Mouse (Mus musculus): ENCODE results near the gene Vamp2. TPM values are rescaled to one million over a fixed set of nuclear protein-coding genes. Genes with fewer than 3 reads are reported as not detected.

Gene Vamp2
- total and polyA plus RNA-seq, 2 experiments from 2014 or later, result 25.2 to 59.2 TPM

DNA sequence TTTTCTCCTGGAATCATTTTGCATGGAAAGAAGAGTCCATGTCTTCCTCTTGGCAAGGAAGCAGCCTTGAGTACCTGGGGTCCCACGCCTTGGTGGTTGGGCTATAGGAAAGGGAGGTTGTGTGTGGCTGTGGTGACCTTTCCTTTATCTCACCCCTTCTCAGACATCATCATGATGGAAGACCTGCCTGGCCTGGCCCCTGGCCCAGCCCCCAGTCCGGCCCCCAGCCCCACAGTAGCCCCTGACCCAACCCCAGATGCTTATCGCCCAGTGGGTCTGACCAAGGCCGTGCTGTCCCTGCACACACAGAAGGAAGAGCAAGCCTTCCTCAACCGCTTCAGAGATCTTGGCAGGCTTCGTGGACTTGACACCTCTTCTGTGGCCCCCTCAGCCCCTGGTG, 16.9 kb downstream of the Vamp2 start:
- TF ChIP-seq CTCF (IDR thresholded peaks at IDR 0.05; ENCODE audit: low read depth) (no peak), EP300 (IDR thresholded peaks at IDR 0.05; ENCODE audit: low read depth) (no peak)
- ATAC-seq (ENCODE audit: insufficient read depth, low read depth) (no peak), DNase-seq (ENCODE audit: low spot score) (no peak)
- Histone ChIP-seq H3K27ac (ENCODE audit: low read depth) (no peak overlapping the region), H3K36me3 (replicated peaks; ENCODE audit: control insufficient read depth, insufficient read depth, low read length) (peaks cover 99% of the 10 kb centered on the region), H3K9me3 (replicated peaks; ENCODE audit: control insufficient read depth, low read length) (no peaks in the 10 kb centered on the region), H3K4me2 (ENCODE audit: low read depth, low read length) (no peak overlapping the region), H3K9ac (replicated peaks; ENCODE audit: low read depth, low read length) (no peak overlapping the region), H3K4me1 (ENCODE audit: control insufficient read depth, insufficient read depth) (peaks cover 6% of the 10 kb centered on the region), H3K27me3 (ENCODE audit: control insufficient read depth, insufficient read depth, low read length) (no peaks in the 10 kb centered on the region), H3K4me3 (ENCODE audit: low read depth, low read length) (no peak overlapping the region)
- 88% methylated on average over 6 of the region's 6 CpGs for WGBS

DNA sequence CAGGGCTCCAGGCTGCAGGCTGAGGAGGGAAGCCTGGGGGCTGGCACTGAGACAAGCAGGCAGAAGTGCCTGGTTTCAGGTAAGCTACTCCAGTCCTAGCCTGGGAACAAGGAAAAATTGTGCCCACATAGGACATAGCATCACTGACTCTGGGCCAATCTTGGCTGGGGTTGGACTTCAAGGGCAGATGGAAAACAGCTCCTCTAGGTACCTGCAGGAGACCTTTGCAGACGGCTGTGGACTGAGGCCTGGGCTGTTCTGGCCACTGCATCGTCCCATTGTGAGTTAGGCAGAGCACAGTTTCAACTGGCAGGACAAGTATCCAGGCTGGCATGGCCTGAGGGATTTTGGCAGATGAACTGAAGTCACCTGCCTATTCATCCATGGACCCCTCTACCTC, 17.5 kb downstream of the Vamp2 start:
- WGBS, result 85% methylated on average over 2 of the region's 2 CpGs
- no peak for DNase-seq (ENCODE audit: low spot score)

DNA sequence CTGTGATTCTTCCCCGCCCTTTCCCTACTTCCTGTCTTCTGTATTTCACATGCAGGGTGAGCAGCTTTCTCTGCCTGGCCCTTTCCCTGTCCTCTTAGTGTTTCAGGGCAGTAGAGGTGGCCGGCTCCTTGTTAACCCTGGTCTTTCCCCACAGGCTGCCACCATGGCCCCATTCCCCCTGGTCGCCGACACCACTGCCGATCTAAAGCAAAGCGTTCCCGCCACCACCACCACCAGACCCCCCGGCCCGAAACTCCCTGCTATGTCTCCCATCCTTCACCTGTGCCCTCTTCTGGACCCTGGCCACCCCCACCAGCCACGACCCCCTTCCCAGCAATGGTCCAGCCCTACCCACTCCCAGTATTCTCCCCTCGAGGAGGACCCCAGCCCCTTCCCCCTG, 18.0 kb downstream of the Vamp2 start:
- Histone ChIP-seq H3K9me3 (replicated peaks; ENCODE audit: control insufficient read depth, low read length) (no peaks in the 10 kb centered on the region), H3K27me3 (ENCODE audit: control insufficient read depth, insufficient read depth, low read length) (no peaks in the 10 kb centered on the region), H3K4me3 (ENCODE audit: low read depth, low read length) (no peak overlapping the region), H3K9ac (replicated peaks; ENCODE audit: low read depth, low read length) (no peak overlapping the region), H3K36me3 (replicated peaks; ENCODE audit: control insufficient read depth, insufficient read depth, low read length) (peaks cover 88% of the 10 kb centered on the region), H3K4me1 (ENCODE audit: control insufficient read depth, insufficient read depth) (0 out of 2 replicates have a peak, but pooled peaks cover 5% of the 10 kb centered on the region), H3K27ac (ENCODE audit: low read depth) (no peak overlapping the region), H3K4me2 (ENCODE audit: low read depth, low read length) (no peak overlapping the region)
- DNase-seq (ENCODE audit: low spot score) (no peak), ATAC-seq (ENCODE audit: insufficient read depth, low read depth) (no peak)
- WGBS, result 93% methylated on average over 11 of the region's 11 CpGs
- TF ChIP-seq EP300 (IDR thresholded peaks at IDR 0.05; ENCODE audit: low read depth) (no peak), CTCF (IDR thresholded peaks at IDR 0.05; ENCODE audit: low read depth) (no peak)

More for the DNA sequence above, 17.5 kb downstream of the Vamp2 start:
- no peak overlapping the region for H3K4me3 ChIP-seq (ENCODE audit: low read depth, low read length)
- TF ChIP-seq CTCF (IDR thresholded peaks at IDR 0.05; ENCODE audit: low read depth) (no peak), EP300 (IDR thresholded peaks at IDR 0.05; ENCODE audit: low read depth) (no peak)
- no peaks in the 10 kb centered on the region for H3K9me3 ChIP-seq (replicated peaks; ENCODE audit: control insufficient read depth, low read length)
- H3K9ac ChIP-seq (replicated peaks; ENCODE audit: low read depth, low read length), result no peak overlapping the region
- no peak overlapping the region for H3K4me2 ChIP-seq (ENCODE audit: low read depth, low read length)
- H3K27ac ChIP-seq (ENCODE audit: low read depth), result no peak overlapping the region
- peaks cover 93% of the 10 kb centered on the region for H3K36me3 ChIP-seq (replicated peaks; ENCODE audit: control insufficient read depth, insufficient read depth, low read length)
- no peaks in the 10 kb centered on the region for H3K27me3 ChIP-seq (ENCODE audit: control insufficient read depth, insufficient read depth, low read length)
- peaks cover under 1% of the 10 kb centered on the region; the same call in 1 of the 2 replicates for H3K4me1 ChIP-seq (ENCODE audit: control insufficient read depth, insufficient read depth)
- no peak for ATAC-seq (ENCODE audit: insufficient read depth, low read depth)

DNA sequence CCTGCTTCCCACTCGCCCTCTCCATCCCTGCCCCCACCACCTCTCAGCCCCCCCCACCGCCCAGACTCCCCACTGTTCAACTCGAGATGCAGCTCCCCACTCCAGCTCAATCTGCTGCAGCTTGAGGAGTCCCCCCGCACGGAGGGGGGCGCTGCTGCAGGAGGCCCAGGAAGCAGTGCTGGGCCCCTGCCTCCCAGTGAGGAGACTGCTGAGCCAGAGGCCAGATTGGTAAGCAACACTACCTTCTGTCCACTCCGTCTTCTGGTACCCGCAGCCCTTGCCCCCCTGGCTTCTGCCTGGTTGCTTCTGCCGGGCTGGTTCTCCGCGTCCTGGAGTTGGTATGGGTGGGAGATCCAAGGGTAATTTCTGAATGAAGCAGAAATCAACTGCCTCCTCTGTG, 18.6 kb downstream of the Vamp2 start:
- Histone ChIP-seq H3K27ac (ENCODE audit: low read depth) (no peak overlapping the region), H3K36me3 (replicated peaks; ENCODE audit: control insufficient read depth, insufficient read depth, low read length) (peaks cover 83% of the 10 kb centered on the region)
- WGBS, result 87% methylated on average over 11 of the region's 11 CpGs

DNA sequence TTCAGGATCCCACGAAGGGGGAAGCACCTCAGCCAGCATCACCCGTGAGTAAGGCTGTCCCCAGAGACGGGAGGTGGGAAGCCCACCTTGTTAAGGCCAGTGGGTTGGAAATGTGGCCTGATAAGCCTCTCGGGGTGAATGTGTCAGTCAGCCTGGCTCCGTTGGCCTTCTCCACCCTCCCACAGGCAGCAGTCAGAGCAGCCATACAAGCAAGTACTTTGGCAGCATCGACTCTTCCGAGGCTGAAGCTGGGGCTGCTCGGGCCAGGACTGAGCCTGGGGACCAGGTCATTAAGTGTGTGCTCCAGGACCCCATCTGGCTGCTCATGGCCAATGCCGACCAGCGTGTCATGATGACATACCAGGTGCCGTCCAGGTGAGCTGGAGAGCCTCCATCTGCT, 19.4 kb downstream of the Vamp2 start:
- WGBS, result 83% methylated on average over 11 of the region's 11 CpGs
- no peaks in the 10 kb centered on the region for H3K9me3 ChIP-seq (replicated peaks; ENCODE audit: control insufficient read depth, low read length)
- no peak overlapping the region for H3K4me3 ChIP-seq (ENCODE audit: low read depth, low read length)
- no peak for TF ChIP-seq EP300 (IDR thresholded peaks at IDR 0.05; ENCODE audit: low read depth)
- TF ChIP-seq CTCF (IDR thresholded peaks at IDR 0.05; ENCODE audit: low read depth), result no peak
- no peak overlapping the region for H3K27ac ChIP-seq (ENCODE audit: low read depth)
- H3K4me1 ChIP-seq (ENCODE audit: control insufficient read depth, insufficient read depth), result 0 out of 2 replicates have a peak, but pooled peaks cover 13% of the 10 kb centered on the region
- peaks cover 74% of the 10 kb centered on the region for H3K36me3 ChIP-seq (replicated peaks; ENCODE audit: control insufficient read depth, insufficient read depth, low read length)
- H3K9ac ChIP-seq (replicated peaks; ENCODE audit: low read depth, low read length), result no peak overlapping the region
- H3K4me2 ChIP-seq (ENCODE audit: low read depth, low read length), result no peak overlapping the region
- ATAC-seq (ENCODE audit: insufficient read depth, low read depth) (no peak), DNase-seq (ENCODE audit: low spot score) (no peak)
- H3K27me3 ChIP-seq (ENCODE audit: control insufficient read depth, insufficient read depth, low read length), result no peaks in the 10 kb centered on the region

More for the DNA sequence above, 18.6 kb downstream of the Vamp2 start:
- Histone ChIP-seq H3K4me2 (ENCODE audit: low read depth, low read length) (no peak overlapping the region), H3K9ac (replicated peaks; ENCODE audit: low read depth, low read length) (no peak overlapping the region), H3K4me1 (ENCODE audit: control insufficient read depth, insufficient read depth) (0 out of 2 replicates have a peak, but pooled peaks cover 10% of the 10 kb centered on the region), H3K4me3 (ENCODE audit: low read depth, low read length) (no peak overlapping the region), H3K27me3 (ENCODE audit: control insufficient read depth, insufficient read depth, low read length) (no peaks in the 10 kb centered on the region), H3K9me3 (replicated peaks; ENCODE audit: control insufficient read depth, low read length) (no peaks in the 10 kb centered on the region)
- TF ChIP-seq CTCF (IDR thresholded peaks at IDR 0.05; ENCODE audit: low read depth), result no peak
- no peak for TF ChIP-seq EP300 (IDR thresholded peaks at IDR 0.05; ENCODE audit: low read depth)
- ATAC-seq (ENCODE audit: insufficient read depth, low read depth), result no peak
- DNase-seq (ENCODE audit: low spot score), result no peak

DNA sequence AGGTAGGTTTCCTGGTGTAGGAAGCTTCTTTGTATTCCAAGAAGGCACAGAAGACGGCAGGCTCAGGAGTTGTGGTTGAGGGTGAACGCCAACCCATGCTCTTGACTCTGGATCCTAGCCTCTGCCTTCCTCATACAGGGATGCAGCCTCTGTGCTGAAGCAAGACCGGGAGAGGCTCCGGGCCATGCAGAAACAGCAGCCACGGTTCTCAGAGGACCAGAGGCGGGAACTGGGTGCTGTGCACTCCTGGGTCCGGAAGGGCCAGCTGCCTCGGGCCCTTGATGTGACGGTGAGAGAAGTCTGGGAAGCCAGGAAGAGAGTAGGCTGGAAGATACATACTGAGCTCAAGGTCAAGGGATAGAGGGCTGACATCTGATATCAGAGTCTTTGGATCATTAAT, 19.9 kb downstream of the Vamp2 start:
- Histone ChIP-seq H3K9ac (replicated peaks; ENCODE audit: low read depth, low read length) (no peak overlapping the region), H3K27ac (ENCODE audit: low read depth) (no peak overlapping the region), H3K27me3 (ENCODE audit: control insufficient read depth, insufficient read depth, low read length) (no peaks in the 10 kb centered on the region), H3K36me3 (replicated peaks; ENCODE audit: control insufficient read depth, insufficient read depth, low read length) (peaks cover 69% of the 10 kb centered on the region), H3K4me1 (ENCODE audit: control insufficient read depth, insufficient read depth) (0 out of 2 replicates have a peak, but pooled peaks cover 13% of the 10 kb centered on the region), H3K4me3 (ENCODE audit: low read depth, low read length) (no peak overlapping the region), H3K9me3 (replicated peaks; ENCODE audit: control insufficient read depth, low read length) (no peaks in the 10 kb centered on the region), H3K4me2 (ENCODE audit: low read depth, low read length) (no peak overlapping the region)
- ATAC-seq (ENCODE audit: insufficient read depth, low read depth) (no peak), DNase-seq (ENCODE audit: low spot score) (no peak)
- WGBS, result 88% methylated on average over 9 of the region's 9 CpGs
- no peak for TF ChIP-seq EP300 (IDR thresholded peaks at IDR 0.05; ENCODE audit: low read depth)
